Mouse (Mus musculus): ENCODE measurements around the gene Erv3. TPM values are rescaled to one million over a fixed set of nuclear protein-coding genes. Genes with fewer than 3 reads are reported as not detected.

Gene Erv3
- polyA plus RNA-seq, 1 experiment from 2014 or later: not detected

DNA sequence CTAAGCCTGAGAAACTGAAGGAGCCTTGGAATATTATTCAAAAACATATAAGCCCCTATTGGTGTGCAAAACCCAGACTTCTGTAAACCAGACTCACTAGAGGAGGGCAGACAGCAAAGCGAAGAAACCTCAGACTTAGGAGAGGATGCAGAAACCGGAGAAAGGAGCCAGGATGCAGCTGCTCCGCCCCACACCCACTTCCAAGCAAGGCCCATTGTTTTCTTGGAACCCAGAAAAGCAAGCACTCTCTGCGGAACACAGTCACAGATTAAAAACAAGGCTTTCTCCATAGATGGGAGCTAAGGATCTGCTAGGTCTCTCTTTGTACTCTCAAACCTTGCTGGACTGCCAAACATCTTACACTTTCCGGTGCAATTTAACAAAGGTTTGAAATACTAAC is 33.0 kb upstream of the Erv3 start:
- H3K9ac ChIP-seq (ENCODE audit: low read depth, low read length): no peak overlapping the region
- no peak for TF ChIP-seq CTCF (IDR thresholded peaks at IDR 0.05; ENCODE audit: low read depth)
- H3K27ac ChIP-seq: peak overlapping the region; percentile 10; the same call in 1 of the 2 replicates
- 43% methylated on average over 5 of the region's 5 CpGs for WGBS
- H3K27me3 ChIP-seq (ENCODE audit: insufficient read depth, low read length): no peaks in the 10 kb centered on the region
- no peaks in the 10 kb centered on the region for H3K9me3 ChIP-seq (replicated peaks; ENCODE audit: low read length)
- no peaks in the 10 kb centered on the region for H3K36me3 ChIP-seq (ENCODE audit: insufficient read depth, low read length)
- peak; percentile 50 for DNase-seq (ENCODE audit: low spot score)
- ATAC-seq (replicated peaks; ENCODE audit: low FRiP score, low read depth): no peak
- H3K4me1 ChIP-seq (replicated peaks; ENCODE audit: insufficient read depth, low read length): no peaks in the 10 kb centered on the region
- no peak overlapping the region for H3K4me2 ChIP-seq (ENCODE audit: low read length)
- H3K4me3 ChIP-seq (replicated peaks; ENCODE audit: low read depth, low read length): no peak overlapping the region

DNA sequence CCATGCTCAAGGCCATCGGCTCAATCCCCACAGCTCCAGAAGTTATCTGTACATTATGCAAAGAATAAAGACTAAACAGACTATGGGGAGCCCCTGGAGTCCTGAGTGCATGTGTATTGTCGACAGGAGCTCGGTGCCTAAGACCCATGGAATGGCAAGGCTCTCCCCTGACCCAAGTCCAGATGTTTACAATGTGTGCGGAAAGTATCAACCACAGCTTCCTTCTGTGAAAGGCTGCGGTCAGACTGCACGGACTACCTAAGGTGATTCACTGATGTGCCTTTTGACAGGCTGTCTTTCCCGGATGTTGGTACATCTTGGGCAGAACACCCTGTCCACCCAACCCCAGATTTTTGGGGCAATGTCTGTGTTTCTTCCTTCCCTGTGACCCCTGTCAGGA is 28.7 kb upstream of the Erv3 start:
- H3K9ac ChIP-seq (ENCODE audit: low read depth, low read length): no peak overlapping the region
- no peaks in the 10 kb centered on the region for H3K36me3 ChIP-seq (ENCODE audit: insufficient read depth, low read length)
- ATAC-seq (replicated peaks; ENCODE audit: low FRiP score, low read depth) (no peak), DNase-seq (ENCODE audit: low spot score) (no peak)
- WGBS: 83% methylated on average over 7 of the region's 7 CpGs
- no peak overlapping the region for H3K4me3 ChIP-seq (replicated peaks; ENCODE audit: low read depth, low read length)
- no peak overlapping the region for H3K4me2 ChIP-seq (ENCODE audit: low read length)
- H3K4me1 ChIP-seq (replicated peaks; ENCODE audit: insufficient read depth, low read length): no peaks in the 10 kb centered on the region
- TF ChIP-seq CTCF (IDR thresholded peaks at IDR 0.05; ENCODE audit: low read depth): no peak
- H3K9me3 ChIP-seq (replicated peaks; ENCODE audit: low read length): no peaks in the 10 kb centered on the region
- H3K27me3 ChIP-seq (ENCODE audit: insufficient read depth, low read length): no peaks in the 10 kb centered on the region
- no peak overlapping the region for H3K27ac ChIP-seq

DNA sequence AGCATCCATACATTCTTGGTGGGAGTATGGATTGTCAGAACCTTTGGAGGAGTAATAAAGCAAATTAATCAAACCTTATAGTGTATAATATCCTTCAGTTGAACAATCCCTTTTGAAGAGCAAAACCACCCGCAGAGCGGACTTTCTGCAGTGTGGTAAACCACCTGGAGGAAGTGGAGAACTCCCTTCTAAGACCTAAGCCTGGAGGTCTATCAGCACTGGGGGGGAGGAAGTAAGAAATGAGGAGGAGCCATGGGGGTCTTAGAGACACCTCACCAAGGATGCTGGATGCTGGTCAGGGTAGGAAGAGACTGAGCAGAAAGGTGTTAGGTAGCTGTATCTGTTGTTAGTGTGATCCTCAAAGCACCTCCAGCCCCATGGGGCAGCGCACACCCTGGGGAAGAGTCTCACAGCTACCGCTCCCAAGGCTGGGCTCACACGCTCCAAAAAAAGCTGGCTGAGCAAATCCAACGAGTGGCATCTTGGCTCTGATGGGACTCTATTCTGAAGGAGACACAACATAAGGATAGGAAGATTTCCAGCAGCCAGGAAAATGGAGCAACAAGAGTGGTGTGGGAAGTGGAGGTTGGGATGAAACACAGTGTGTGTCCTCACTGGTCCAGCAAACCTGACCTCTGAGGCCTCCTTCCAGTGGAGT is 27.1 kb upstream of the Erv3 start:
- TF ChIP-seq CTCF (IDR thresholded peaks at IDR 0.05; ENCODE audit: low read depth): no peak
- DNase-seq (ENCODE audit: low spot score) (no peak), ATAC-seq (replicated peaks; ENCODE audit: low FRiP score, low read depth) (no peak)
- Histone ChIP-seq H3K4me3 (replicated peaks; ENCODE audit: low read depth, low read length) (no peak overlapping the region), H3K27ac (no peak overlapping the region), H3K4me2 (ENCODE audit: low read length) (no peak overlapping the region), H3K4me1 (replicated peaks; ENCODE audit: insufficient read depth, low read length) (no peaks in the 10 kb centered on the region), H3K9me3 (replicated peaks; ENCODE audit: low read length) (no peaks in the 10 kb centered on the region), H3K36me3 (ENCODE audit: insufficient read depth, low read length) (no peaks in the 10 kb centered on the region), H3K27me3 (ENCODE audit: insufficient read depth, low read length) (no peaks in the 10 kb centered on the region), H3K9ac (ENCODE audit: low read depth, low read length) (no peak overlapping the region)
- 87% methylated on average over 6 of the region's 6 CpGs for WGBS

DNA sequence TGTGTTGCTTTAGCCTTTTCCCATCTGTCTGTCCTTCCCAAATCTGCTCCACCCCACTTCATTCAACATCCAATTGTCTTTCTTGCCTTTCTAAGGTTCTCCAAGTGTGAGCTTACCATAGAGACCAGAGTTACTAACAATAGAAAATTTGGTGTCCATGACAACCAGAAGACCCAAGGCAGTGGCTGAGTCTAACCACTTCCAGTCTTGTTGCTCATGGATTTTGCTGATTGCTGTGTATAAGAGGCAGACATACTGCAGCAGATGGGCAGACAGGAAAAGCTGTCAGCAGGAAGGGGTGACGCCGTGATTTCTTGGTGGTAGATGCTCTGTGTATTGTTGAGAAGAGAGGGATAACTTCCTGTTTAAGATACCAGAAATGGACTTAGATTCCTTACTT is 23.6 kb upstream of the Erv3 start:
- DNase-seq (ENCODE audit: low spot score): no peak
- Histone ChIP-seq H3K36me3 (ENCODE audit: insufficient read depth, low read length) (no peaks in the 10 kb centered on the region), H3K27ac (no peak overlapping the region), H3K27me3 (ENCODE audit: insufficient read depth, low read length) (no peaks in the 10 kb centered on the region), H3K4me2 (ENCODE audit: low read length) (no peak overlapping the region), H3K9me3 (replicated peaks; ENCODE audit: low read length) (no peaks in the 10 kb centered on the region), H3K4me3 (replicated peaks; ENCODE audit: low read depth, low read length) (no peak overlapping the region), H3K9ac (ENCODE audit: low read depth, low read length) (no peak overlapping the region), H3K4me1 (replicated peaks; ENCODE audit: insufficient read depth, low read length) (no peaks in the 10 kb centered on the region)
- no peak for TF ChIP-seq CTCF (IDR thresholded peaks at IDR 0.05; ENCODE audit: low read depth)
- 78% methylated on average over 2 of the region's 2 CpGs for WGBS
- ATAC-seq (replicated peaks; ENCODE audit: low FRiP score, low read depth): no peak

DNA sequence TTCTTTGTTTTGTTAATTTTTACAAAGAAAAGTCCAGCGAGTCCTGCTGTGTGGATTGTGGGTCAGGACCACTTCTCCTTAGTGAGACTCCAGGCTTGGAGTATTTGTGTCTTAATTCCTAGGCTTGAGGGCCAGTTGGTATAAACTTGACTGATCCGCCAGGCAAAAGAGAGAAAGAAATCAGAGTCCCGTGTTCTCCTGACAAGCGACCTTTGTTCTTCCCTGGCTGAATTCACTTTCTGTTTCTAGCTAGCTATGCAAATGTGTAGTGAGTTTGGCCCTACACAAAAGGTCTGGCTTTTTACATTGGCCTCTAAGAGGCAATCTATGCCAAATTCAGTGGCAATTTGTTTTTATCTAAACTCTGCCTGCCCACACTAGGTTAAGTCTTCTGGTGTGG is 22.2 kb upstream of the Erv3 start:
- H3K9ac ChIP-seq (ENCODE audit: low read depth, low read length): no peak overlapping the region
- H3K36me3 ChIP-seq (ENCODE audit: insufficient read depth, low read length): no peaks in the 10 kb centered on the region
- TF ChIP-seq CTCF (IDR thresholded peaks at IDR 0.05; ENCODE audit: low read depth): no peak
- no peak overlapping the region for H3K4me2 ChIP-seq (ENCODE audit: low read length)
- no peaks in the 10 kb centered on the region for H3K27me3 ChIP-seq (ENCODE audit: insufficient read depth, low read length)
- ATAC-seq (replicated peaks; ENCODE audit: low FRiP score, low read depth): no peak
- no peak overlapping the region for H3K4me3 ChIP-seq (replicated peaks; ENCODE audit: low read depth, low read length)
- WGBS: 74% methylated on average over 4 of the region's 4 CpGs
- H3K27ac ChIP-seq: no peak overlapping the region
- H3K4me1 ChIP-seq (replicated peaks; ENCODE audit: insufficient read depth, low read length): no peaks in the 10 kb centered on the region
- DNase-seq (ENCODE audit: low spot score): no peak
- no peaks in the 10 kb centered on the region for H3K9me3 ChIP-seq (replicated peaks; ENCODE audit: low read length)

DNA sequence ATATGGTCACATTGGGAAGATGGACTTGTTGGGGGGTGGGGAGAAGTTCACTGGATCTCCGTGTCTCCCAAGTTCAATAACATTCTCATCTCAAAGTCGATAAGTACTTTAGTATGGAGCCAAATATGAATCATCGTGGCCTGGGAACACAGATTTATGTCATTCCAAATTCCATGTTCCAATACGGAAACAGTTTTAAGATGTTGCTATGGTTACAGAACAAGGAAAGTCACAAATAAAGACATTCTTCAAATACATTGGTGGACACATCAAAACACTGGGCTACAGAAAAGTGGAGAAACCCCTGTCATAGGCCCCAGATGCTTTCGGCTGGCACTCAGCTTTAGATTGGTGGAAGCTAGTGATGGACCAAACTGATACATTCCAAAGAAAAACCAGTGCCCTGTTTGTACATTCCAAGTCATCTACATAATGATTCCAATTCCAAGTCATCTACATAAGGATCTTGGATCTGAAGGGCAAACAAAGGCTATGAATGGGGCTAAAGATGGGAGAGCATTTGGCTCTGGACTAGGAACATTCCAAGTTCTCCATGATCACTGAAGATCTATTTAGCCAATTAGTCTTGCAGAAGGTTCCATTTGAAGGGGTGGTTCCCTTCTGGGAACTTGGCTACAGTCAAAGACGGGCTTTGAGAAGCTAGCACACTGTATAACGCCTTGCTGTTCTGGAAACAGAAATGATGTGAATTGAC is 17.2 kb upstream of the Erv3 start:
- ATAC-seq (replicated peaks; ENCODE audit: low FRiP score, low read depth) (no peak), DNase-seq (ENCODE audit: low spot score) (peak; percentile 7)
- Histone ChIP-seq H3K4me1 (replicated peaks; ENCODE audit: insufficient read depth, low read length) (no peaks in the 10 kb centered on the region), H3K4me2 (ENCODE audit: low read length) (no peak overlapping the region), H3K9me3 (replicated peaks; ENCODE audit: low read length) (no peaks in the 10 kb centered on the region), H3K36me3 (ENCODE audit: insufficient read depth, low read length) (no peaks in the 10 kb centered on the region), H3K27ac (no peak overlapping the region), H3K4me3 (replicated peaks; ENCODE audit: low read depth, low read length) (no peak overlapping the region), H3K9ac (ENCODE audit: low read depth, low read length) (no peak overlapping the region), H3K27me3 (ENCODE audit: insufficient read depth, low read length) (no peaks in the 10 kb centered on the region)
- TF ChIP-seq CTCF (IDR thresholded peaks at IDR 0.05; ENCODE audit: low read depth): no peak
- WGBS: 84% methylated on average over 7 of the region's 7 CpGs
